Mouse (Mus musculus): ENCODE results near the gene Efnb2. TPM values are rescaled to one million over a fixed set of nuclear protein-coding genes. Genes with fewer than 3 reads are reported as not detected.
A peak's percentile ranks its signal among the peaks of the same experiment; 100 is the strongest.

Efnb2 gene
- total RNA-seq, 4 experiments from 2014 or later, result 17.0 to 20.8 (median 17.7) TPM

DNA sequence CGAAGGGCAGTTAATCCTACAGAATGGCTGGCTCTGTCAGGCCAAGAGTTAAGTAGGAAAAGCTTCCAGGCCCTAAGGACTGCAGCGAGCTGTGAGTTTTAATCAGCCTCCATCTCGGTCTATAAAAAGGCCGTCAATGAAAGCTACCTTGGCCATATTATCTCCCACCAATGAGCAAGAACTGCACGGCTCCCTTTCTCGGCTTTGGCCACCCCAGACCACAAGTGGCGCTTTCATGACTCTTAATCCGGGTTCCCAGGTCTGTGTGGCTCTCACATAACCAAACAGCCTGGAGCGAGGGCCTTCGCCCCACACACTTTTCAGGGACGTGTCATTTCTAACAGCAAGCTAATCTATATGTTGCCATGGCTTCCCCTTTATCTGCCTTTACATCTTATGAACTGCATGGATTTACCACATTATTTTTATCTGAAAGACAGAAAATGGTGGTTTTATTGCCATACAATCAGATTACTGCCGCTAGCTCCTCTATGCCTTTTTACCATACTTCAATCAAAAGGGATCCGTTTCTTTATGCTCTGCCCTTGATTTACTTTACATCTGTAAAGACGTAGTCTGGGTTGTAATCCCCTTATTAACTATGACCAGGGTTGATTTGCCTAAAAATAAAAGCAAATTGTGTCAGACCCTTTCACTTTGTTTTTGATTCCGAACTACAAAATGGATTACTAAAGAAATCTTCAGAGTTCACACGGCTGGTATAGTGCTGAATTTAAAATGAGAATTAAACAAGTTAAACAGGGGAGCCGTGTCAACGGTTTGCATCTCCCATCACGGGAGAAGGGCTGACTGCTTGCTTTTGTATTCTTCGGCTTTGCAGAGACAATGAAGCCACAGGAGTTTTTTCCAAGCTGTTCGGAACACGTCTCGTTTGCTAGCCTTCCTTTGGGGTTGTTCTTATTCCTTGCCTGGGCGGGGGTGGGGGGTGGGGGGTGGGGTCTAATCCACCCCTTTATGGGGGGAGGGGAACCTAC lies 5.4 kb downstream of the Efnb2 start:
- DNase-seq (ENCODE audit: low spot score), result no peak

GRCm38 (mm10) chr8:8653906-8654489 lies 7.0 kb downstream of the Efnb2 start:
- DNase-seq (ENCODE audit: low spot score), result no peak

- no peak for DNase-seq (ENCODE audit: low spot score)
Observed at GRCm38 (mm10) chr8:8653343-8653742, 7.7 kb downstream of the Efnb2 start.

- DNase-seq (ENCODE audit: low spot score), result no peak
Observed at GRCm38 (mm10) chr8:8652388-8652787, 8.7 kb downstream of the Efnb2 start.

DNA sequence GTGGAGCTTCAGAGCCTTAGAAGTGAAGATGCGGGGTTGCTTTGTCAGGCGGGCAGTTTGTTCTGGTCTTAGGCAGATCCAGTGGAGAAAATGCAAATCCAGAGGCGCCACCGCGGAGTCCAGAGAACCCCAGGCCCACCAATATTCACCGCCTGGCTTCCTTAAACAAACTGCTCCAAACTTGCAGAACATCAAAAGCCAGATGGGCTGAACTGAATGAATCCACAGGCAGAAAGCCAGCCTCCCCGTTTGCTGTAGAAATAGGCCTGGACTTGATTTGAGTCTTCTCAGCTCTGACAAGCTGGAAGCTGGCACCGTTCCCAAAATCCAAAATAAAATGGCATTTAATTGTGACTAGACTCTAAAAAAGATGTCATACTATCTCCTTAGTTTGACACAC lies 11.1 kb downstream of the Efnb2 start:
- no peak for DNase-seq (ENCODE audit: low spot score)

DNA sequence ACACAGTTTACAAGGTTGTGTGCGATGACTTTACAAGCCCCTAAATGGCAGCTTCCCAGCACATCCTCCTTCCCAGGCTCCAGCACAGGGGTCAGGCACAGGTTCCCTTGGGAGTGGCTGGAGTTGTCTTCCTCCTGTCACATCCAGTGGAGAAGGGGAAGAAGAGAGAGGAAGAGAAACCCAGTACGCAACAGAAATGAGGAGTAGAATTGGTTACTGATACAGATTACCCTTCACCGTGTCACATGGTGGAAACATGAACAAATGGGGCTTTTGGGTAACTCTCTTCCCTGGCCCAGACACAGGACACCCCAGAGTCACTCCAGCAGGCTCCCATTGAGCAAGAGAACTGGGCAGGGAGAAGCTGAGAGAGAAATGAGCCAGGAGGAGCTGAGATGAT lies 11.5 kb downstream of the Efnb2 start:
- no peak for DNase-seq (ENCODE audit: low spot score)

DNA sequence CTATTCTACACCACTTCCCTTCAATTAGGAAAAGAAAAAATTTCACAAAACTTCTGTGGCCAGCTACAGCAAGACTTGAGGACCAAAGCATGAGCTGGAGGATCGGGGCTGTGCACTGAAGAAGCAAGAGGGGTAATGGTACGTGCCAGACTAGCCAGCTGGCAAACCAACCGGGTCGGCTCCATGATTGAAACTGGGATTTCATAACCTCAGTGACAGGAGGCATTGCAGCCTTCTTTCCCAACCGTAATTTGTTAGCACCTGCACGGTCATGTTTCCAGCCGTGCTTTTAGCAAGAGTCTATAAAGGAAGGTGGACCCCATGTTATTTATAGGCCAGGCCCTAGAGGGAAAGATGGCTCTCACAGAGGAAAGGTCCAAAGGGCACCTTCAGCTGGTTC lies 12.4 kb downstream of the Efnb2 start:
- no peak for DNase-seq (ENCODE audit: low spot score)

- no peak for DNase-seq (ENCODE audit: low spot score)
Observed at GRCm38 (mm10) chr8:8647824-8648223, 13.2 kb downstream of the Efnb2 start.

DNA sequence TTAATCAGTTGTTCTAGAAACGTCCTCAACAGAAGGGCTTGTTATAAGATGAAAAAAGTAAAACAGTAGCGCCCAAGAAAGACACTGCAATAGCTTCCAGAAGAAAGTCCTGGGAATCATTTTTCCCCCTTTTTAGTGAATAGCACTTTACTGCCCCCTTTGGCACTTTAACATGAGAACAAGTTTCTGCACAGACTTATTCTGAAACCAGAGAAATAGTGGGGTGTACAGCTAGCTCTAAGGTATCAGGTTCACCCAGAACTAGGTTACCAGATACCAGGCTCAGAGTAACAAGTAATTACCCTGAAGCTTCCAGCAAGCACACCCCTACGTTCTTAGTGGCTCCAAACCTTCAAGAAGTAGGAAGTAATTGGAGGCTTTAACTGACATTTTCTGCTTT lies 13.7 kb downstream of the Efnb2 start:
- no peak for DNase-seq (ENCODE audit: low spot score)

DNA sequence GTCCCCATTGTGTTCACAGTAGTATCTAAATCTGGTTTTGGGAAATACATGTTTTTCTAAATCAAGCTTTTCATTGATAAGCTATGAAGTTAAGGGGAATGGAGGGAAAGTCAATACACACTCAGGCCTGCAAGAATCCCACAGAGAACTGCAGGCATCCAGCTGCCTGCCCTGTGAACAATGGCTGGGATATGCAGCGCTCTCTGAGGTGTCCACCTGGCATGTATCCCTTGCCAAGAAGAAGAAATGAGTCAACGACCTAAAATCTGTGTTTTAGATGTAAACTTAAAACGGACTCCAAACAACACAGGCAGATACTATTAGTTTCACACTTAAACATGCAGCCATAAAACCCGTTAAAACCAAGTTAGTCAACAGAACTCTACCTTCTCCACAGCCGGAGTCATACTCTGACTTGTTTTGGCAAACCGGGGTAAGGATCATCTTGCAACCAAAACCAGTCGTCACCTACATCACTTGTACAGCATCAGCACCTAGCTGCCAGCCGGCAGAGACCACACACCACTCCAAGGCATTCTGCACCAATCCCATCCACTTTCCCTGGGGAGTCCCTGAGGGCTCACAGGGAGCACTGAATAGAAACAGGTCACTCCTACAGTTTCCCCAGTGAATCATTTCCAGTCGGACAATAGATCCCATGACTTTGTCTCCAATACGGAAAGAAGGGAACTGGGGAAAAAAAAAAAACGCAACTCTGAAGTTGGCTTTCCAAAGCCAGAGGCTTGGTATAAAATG lies 16.7 kb downstream of the Efnb2 start:
- no peak for DNase-seq (ENCODE audit: low spot score)

GRCm38 (mm10) chr8:8640264-8640588 lies 20.8 kb downstream of the Efnb2 start:
- no peak for DNase-seq (ENCODE audit: low spot score)

DNA sequence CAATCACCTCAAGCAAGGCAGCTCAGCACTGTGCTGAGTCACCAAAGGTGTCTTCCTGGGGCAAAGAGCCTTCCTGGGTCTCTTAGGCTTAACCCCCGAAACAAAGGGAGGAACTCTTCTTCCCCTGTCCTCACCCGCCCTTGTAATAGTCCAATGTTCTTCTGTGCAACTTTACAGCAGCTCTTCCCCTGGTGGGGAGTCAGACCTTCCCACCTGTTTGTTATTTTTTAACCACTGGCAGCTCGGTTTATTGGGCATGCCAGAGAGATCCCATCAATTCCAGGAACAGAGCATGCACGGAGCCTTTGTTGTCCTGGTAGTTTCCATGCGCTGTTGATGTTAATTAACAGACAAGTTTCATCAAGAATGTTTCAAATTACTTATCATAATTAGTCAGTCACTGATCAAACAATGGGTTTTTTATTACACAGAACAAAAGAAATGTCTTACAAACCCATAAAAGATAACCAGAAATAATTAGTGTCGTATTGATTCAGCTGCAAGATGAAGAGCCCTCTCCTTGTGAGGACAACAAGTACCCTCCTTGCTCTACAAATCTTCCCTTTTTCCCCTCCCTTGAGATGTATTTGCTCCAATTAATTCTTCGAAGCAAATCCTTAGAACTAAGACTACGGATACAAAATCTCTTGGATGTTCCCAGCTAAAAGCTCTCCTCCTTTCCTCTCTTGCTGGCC lies 21.3 kb downstream of the Efnb2 start:
- no peak for DNase-seq (ENCODE audit: low spot score)

DNA sequence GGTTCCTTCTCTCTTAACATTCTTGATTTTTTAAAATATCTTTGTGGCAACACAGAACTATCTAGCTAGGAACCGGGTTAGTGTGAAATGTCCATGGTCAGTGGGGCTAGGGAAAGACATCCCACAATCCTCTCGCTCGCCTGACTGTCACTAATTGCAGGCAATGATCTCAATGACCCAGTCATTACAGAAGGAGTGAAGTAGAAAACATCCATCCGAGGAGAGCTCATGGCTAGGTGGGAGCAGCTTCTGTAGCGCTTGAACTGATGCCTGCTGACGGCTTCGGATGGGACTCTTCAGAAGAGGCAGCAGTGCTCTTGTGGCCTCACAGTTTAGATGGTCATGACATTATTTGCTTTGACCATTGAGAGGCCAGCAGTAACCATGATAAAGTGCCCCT lies 29.6 kb downstream of the Efnb2 start:
- DNase-seq (ENCODE audit: low spot score), result no peak

- no peak for DNase-seq (ENCODE audit: low spot score)
Observed at GRCm38 (mm10) chr8:8624017-8624416, 37.0 kb downstream of the Efnb2 start.

- DNase-seq (ENCODE audit: low spot score), result peak; percentile 81
Observed at GRCm38 (mm10) chr8:8623486-8623885, 37.6 kb downstream of the Efnb2 start.

DNA sequence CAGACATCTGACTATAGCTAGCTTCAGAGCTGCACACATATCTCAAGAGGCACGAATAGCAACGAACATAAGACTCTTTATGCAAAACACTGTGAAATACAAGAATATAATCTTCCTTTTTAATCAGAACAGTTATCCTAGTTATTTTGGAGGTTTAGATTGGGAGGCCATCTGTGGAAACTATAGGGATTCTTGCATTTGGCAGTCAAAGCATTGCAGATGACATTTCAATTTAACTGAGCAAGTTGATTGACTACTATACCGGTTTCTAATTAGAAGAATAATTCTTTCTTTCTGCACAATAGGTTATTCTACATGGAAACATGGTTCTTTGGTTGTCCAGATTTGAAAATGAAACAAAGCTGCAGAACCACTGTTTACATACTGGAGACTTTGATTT lies 38.6 kb downstream of the Efnb2 start:
- DNase-seq (ENCODE audit: low spot score), result no peak

DNA sequence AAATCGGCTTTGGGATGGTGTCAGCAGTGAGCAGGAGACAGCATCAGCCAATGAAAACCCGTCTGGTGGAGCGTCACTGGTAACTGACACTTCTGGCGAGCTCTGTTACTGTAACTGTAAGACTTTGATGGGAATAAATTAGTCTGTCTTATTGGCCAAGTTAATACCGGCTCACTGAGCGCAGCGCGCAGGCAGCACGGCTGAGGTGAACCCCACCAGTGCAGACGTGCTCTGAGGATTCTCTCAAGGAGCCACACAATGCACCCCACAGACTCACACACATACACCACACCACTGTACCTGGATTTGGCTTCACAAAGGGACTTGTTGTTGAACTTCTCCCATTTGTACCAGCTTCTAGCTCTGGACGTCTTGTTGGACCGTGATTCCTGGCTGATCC lies 39.0 kb downstream of the Efnb2 start:
- DNase-seq (ENCODE audit: low spot score), result no peak

GRCm38 (mm10) chr8:8621236-8621917 lies 39.7 kb downstream of the Efnb2 start:
- no peak for DNase-seq (ENCODE audit: low spot score)

DNA sequence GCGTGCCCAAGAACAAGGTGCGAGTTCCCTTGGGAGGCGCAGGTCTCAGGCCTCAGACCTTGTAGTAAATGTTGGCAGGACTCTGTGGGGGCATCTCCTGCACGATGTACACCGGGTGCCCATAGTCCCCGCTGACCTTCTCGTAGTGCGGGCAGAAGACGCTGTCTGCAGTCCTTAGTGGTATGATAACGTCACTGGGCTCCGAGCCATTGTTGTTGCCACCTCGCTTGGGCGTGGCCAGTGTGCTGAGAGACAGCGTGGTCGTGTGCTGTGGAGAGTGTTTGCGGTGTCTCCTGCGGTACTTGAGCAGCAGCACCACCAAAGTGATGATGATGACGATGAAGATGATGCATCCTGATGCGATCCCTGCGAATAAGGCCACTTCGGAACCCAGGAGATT lies 40.5 kb downstream of the Efnb2 start:
- DNase-seq (ENCODE audit: low spot score), result no peak

DNA sequence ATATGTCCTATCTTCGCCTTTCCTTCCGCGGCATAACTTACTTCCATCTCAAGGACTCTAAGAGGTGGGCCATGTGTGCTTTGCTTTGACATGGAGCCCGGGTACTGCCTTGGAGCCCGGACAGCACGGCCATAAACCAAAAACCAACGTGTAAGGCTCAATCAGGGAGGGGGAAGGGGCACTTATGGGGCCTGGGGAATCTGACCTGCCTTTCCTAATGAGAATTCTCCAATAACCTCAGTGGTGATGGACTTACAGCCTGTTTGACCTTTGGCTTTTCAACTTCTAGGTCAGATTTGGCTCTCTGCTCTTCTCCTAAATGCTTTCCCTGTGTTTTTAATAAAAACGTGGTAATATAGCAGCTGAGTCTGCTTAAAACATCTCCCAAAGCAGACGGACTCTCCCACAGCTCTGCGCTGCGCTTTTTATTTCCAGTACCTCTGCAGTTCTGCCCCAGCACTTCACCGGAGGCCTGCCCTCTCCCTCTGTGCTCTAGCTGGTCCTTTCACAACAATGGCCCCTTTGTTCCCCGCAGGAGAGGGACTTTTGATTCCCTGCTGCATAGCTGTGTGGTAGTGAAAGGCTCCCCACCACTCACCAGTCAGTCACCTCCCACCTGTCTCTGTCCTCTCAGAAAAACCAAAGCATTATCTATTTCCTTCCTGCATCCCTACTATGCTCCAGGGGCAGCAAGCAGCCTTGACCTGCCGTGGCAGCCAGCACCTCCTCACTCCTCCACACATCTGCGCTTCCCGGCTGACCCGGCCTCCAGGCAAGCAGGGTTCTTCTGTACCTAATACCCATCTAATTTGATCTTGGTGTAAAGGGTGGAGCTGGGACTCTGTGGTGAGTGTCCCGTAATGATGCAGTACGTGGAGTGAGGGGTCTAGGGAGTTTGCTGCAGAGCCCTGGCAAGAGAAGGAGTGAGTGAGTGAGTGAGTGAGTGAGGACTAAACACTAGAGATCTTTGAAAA lies 41.5 kb downstream of the Efnb2 start:
- DNase-seq (ENCODE audit: low spot score), result no peak

All from heart, adult 8-10 months (tissue).